Mouse (Mus musculus) neural tube, embryonic 11.5 days (tissue): ENCODE data around the gene Jmjd1c. TPM values are rescaled to one million over a fixed set of nuclear protein-coding genes. Genes with fewer than 3 reads are reported as not detected.

Experiments
- ATAC-seq: fragments of 200-750 bp; cut with Nextera tagmentation; 2 replicates; pipeline ENCODE4 v1.8.0; 2017; ENCODE audit warnings: moderate number of reproducible peaks, mild to moderate bottlenecking, moderate TSS enrichment, moderate library complexity; ENCODE audit not compliant: insufficient read depth, low FRiP score, low TSS enrichment
- DNase-seq: peaks from one replicate; pipeline ENCODE4 v3.0.0-alpha.2; 2015; ENCODE audit warnings: low spot score
- H3K27ac ChIP-seq: fragments of 300-500 bp; sonication (generic); 2 replicates; pipeline ENCODE4 v1.5.1; 2014; ENCODE audit warnings: low read depth, mild to moderate bottlenecking, low read length
- H3K27me3 ChIP-seq: fragments of 300-500 bp; sonication (generic); 2 replicates; pipeline ENCODE4 v1.6.1; 2014; ENCODE audit warnings: mild to moderate bottlenecking, low read length, mixed read lengths; ENCODE audit not compliant: control insufficient read depth, insufficient read depth
- H3K36me3 ChIP-seq: fragments of 300-500 bp; sonication (generic); 2 replicates; pipeline ENCODE4 v1.6.1; 2014; ENCODE audit warnings: mild to moderate bottlenecking, low read length, moderate library complexity, mixed read lengths; ENCODE audit not compliant: control insufficient read depth, insufficient read depth
- H3K4me1 ChIP-seq: fragments of 300-500 bp; sonication (generic); 2 replicates; pipeline ENCODE4 v1.6.1; 2014; ENCODE audit warnings: low read length, mixed read lengths; ENCODE audit not compliant: control insufficient read depth, insufficient read depth
- H3K4me2 ChIP-seq: fragments of 300-500 bp; sonication (generic); 2 replicates; pipeline ENCODE4 v1.6.1; 2014; ENCODE audit warnings: low read depth, mild to moderate bottlenecking, moderate library complexity
- H3K4me3 ChIP-seq: fragments of 300-500 bp; sonication (generic); 2 replicates; pipeline ENCODE4 v1.5.1; 2014; ENCODE audit warnings: low read depth, low read length
- H3K9ac ChIP-seq: fragments of 300-500 bp; sonication (generic); 2 replicates; pipeline ENCODE4 v1.6.1; 2014; ENCODE audit warnings: mild to moderate bottlenecking, low read length
- H3K9me3 ChIP-seq: fragments of 300-500 bp; sonication (generic); 2 replicates; pipeline ENCODE4 v1.6.1; 2016; ENCODE audit warnings: low read length; ENCODE audit not compliant: control insufficient read depth
- WGBS: fragments of 180-500 bp; shearing (Covaris S2); extraction: QIAGEN DNeasy Blood & Tissue Kit; methylation state at CpG from one replicate; pipeline ENCODE4 v1.1.7; 2014; 5-methylcytosine and 5-hydroxymethylcytosine counted together
- polyA plus RNA-seq: library from polyadenylated mRNA; unstranded; fragments of >200 nt; fragmentation: Nextera tagmentation; extraction: Ambion mirVana; gene quantifications from 2 replicates; pipeline ENCODE4 v1.2.1, GENCODE M21; 2014

Jmjd1c gene
- polyA plus RNA-seq, 1 experiment from 2014 or later, result 47.6 TPM

- Histone ChIP-seq H3K4me3 (no peak overlapping the region), H3K4me1 (no peaks in the 10 kb centered on the region), H3K27me3 (no peaks in the 10 kb centered on the region), H3K9ac (no peak overlapping the region), H3K27ac (no peak overlapping the region), H3K36me3 (no peaks in the 10 kb centered on the region), H3K9me3 (no peaks in the 10 kb centered on the region), H3K4me2 (no peak overlapping the region)
- no peak for ATAC-seq
- 96% methylated on average over 6 of the region's 6 CpGs for WGBS
- no peak for DNase-seq
Observed at GRCm38 (mm10) chr10:67301046-67301445, 205.1 kb downstream of the Jmjd1c start.

DNA sequence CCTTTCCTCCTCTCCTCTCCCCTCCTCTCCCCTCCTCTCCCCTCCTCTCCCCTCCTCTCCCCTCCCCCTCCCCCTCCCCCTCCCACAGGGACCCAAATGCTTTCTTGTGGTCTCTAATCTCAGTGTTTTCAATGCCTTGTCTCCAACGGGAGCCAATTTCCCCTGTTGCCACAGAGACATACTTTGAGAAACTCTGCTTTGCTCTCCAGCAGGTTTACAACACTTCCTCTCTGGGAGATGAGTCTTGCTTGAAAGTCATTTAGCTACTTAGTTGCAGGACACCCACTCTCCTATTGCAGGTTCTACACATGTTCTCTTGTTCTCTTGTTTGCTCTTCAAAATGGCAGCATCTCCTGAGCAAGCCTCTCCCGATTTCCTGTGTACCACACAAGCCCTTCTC is 206.4 kb downstream of the Jmjd1c start:
- Histone ChIP-seq H3K27ac (no peak overlapping the region), H3K4me2 (no peak overlapping the region), H3K4me3 (no peak overlapping the region), H3K9me3 (no peaks in the 10 kb centered on the region), H3K4me1 (no peaks in the 10 kb centered on the region), H3K9ac (no peak overlapping the region), H3K36me3 (no peaks in the 10 kb centered on the region), H3K27me3 (no peaks in the 10 kb centered on the region)
- ATAC-seq, result no peak
- WGBS, result 77% methylated on average over 1 of the region's 2 CpGs
- no peak for DNase-seq

Other genes with a start within 250 kb of the Jmjd1c start
- gene Reep3, start 820 bp downstream of the Jmjd1c start, polyA plus RNA-seq, result 40.6 and 42.1 TPM in 2 replicates
- 42.1 and 44.4 TPM in 2 replicates for gene Nrbf2, start 189.2 kb downstream of the Jmjd1c start, polyA plus RNA-seq